Mouse (Mus musculus) testis, postnatal 10 days (tissue): ENCODE results near the gene Spaca6.
A peak's percentile ranks its signal among the peaks of the same experiment; 100 is the strongest.
"Not testable (repeated sequence)": the region's sequence is repeated elsewhere in the genome, so short reads cannot be mapped to it uniquely, and the experiment has no call there.

Experiments used
- DNase-seq: peaks from one replicate; pipeline ENCODE4 v3.0.0; 2021; ENCODE audit warnings: low spot score

Spaca6 gene

GRCm38 (mm10) chr17:17844606-17845005, 17.6 kb downstream of the Spaca6 start:
- DNase-seq, result not testable (repeated sequence)

- DNase-seq, result peak; percentile 51
Observed at GRCm38 (mm10) chr17:17845187-17846027, 18.4 kb downstream of the Spaca6 start.

GRCm38 (mm10) chr17:17848988-17849387, 22.0 kb downstream of the Spaca6 start:
- no peak for DNase-seq

GRCm38 (mm10) chr17:17849906-17850712, 23.2 kb downstream of the Spaca6 start:
- DNase-seq, result no peak

- no peak for DNase-seq
Observed at GRCm38 (mm10) chr17:17855064-17855838, 28.3 kb downstream of the Spaca6 start, which contains the start of gene Has1. Has1 (minus strand) TSS chr17:17855205.

- DNase-seq, result no peak
Observed at GRCm38 (mm10) chr17:17856612-17857011, 29.7 kb downstream of the Spaca6 start.

GRCm38 (mm10) chr17:17857446-17857845, 30.5 kb downstream of the Spaca6 start:
- DNase-seq, result no peak

- DNase-seq, result no peak
Observed at GRCm38 (mm10) chr17:17860110-17860509, 33.2 kb downstream of the Spaca6 start.

- no peak for DNase-seq
Observed at GRCm38 (mm10) chr17:17862360-17862759, 35.4 kb downstream of the Spaca6 start.

- DNase-seq, result no peak
Observed at GRCm38 (mm10) chr17:17865168-17865567, 38.2 kb downstream of the Spaca6 start.

GRCm38 (mm10) chr17:17866801-17867469, 40.0 kb downstream of the Spaca6 start:
- DNase-seq, result no peak

- DNase-seq, result no peak
Observed at GRCm38 (mm10) chr17:17870892-17871550, 44.1 kb downstream of the Spaca6 start.

- no peak for DNase-seq
Observed at GRCm38 (mm10) chr17:17871697-17872096, 44.7 kb downstream of the Spaca6 start.

- no peak for DNase-seq
Observed at GRCm38 (mm10) chr17:17879347-17879746, 52.4 kb downstream of the Spaca6 start.

GRCm38 (mm10) chr17:17882672-17883071, 55.7 kb downstream of the Spaca6 start:
- no peak for DNase-seq

- no peak for DNase-seq
Observed at GRCm38 (mm10) chr17:17883840-17884239, 56.9 kb downstream of the Spaca6 start, which contains the start of gene Fpr1. Fpr1 (minus strand) TSS chr17:17883940.

- DNase-seq, result no peak
Observed at GRCm38 (mm10) chr17:17887774-17888248, 60.9 kb downstream of the Spaca6 start, which contains the start of the genes Fpr2 and Fpr3. Fpr2 (plus strand) TSS chr17:17887824. Fpr3 (plus strand) TSS chr17:17887852.

GRCm38 (mm10) chr17:17889732-17890425, 62.9 kb downstream of the Spaca6 start:
- no peak for DNase-seq
